Mouse (Mus musculus) lung, postnatal 0 days (tissue): Measurements from ENCODE around the gene Vps50. TPM values are rescaled to one million over a fixed set of nuclear protein-coding genes. Genes with fewer than 3 reads are reported as not detected.
"Not testable (repeated sequence)": the region's sequence is repeated elsewhere in the genome, so short reads cannot be mapped to it uniquely, and the experiment has no call there.

Experiments used
- ATAC-seq: fragments of 200-750 bp; cut with Nextera tagmentation; 2 replicates; pipeline ENCODE4 v1.8.0; 2017; ENCODE audit warnings: moderate library complexity
- DNase-seq: peaks from one replicate; pipeline ENCODE4 v3.0.0-alpha.2; 2016; ENCODE audit warnings: low spot score
- H3K27ac ChIP-seq: fragments of 300-500 bp; sonication (generic); 2 replicates; pipeline ENCODE4 v1.5.1; 2014; ENCODE audit warnings: antibody characterized with exemption, mild to moderate bottlenecking, low read length, mixed read lengths
- H3K27me3 ChIP-seq: fragments of 300-500 bp; sonication (generic); replicated peaks from 2 replicates; pipeline ENCODE4 v1.6.1; 2014; ENCODE audit warnings: low read length, mixed read lengths; ENCODE audit not compliant: insufficient read depth
- H3K36me3 ChIP-seq: fragments of 300-500 bp; sonication (generic); 2 replicates; pipeline ENCODE4 v1.6.1; 2014; ENCODE audit warnings: low read length, mixed read lengths; ENCODE audit not compliant: insufficient read depth
- H3K4me1 ChIP-seq: fragments of 300-500 bp; sonication (generic); 2 replicates; pipeline ENCODE4 v1.6.1; 2014; ENCODE audit warnings: antibody characterized with exemption, low read depth, low read length, mixed read lengths; ENCODE audit not compliant: insufficient read depth
- H3K4me2 ChIP-seq: fragments of 300-500 bp; sonication (generic); replicated peaks from 2 replicates; pipeline ENCODE4 v1.6.1; 2014; ENCODE audit warnings: low read depth, mild to moderate bottlenecking, low read length, moderate library complexity, mixed read lengths
- H3K4me3 ChIP-seq: fragments of 300-500 bp; sonication (generic); 2 replicates; pipeline ENCODE4 v1.5.1; 2014; ENCODE audit warnings: low read depth, low read length
- H3K9ac ChIP-seq: fragments of 300-500 bp; sonication (generic); replicated peaks from 2 replicates; pipeline ENCODE4 v1.6.1; 2014; ENCODE audit warnings: low read depth, mild to moderate bottlenecking
- H3K9me3 ChIP-seq: fragments of 300-500 bp; sonication (generic); 2 replicates; pipeline ENCODE4 v1.6.1; 2016; ENCODE audit warnings: low read length, mixed read lengths
- CTCF ChIP-seq: IDR thresholded peaks from 2 replicates; pipeline ENCODE4 v1.5.1; 2016; ENCODE audit warnings: antibody characterized with exemption, mild to moderate bottlenecking
- EP300 ChIP-seq: IDR thresholded peaks from 2 replicates; pipeline ENCODE4 v1.6.1; 2016; ENCODE audit warnings: antibody characterized with exemption, mild to moderate bottlenecking, control low read depth
- WGBS: fragments of 180-500 bp; shearing (Covaris S2); extraction: QIAGEN DNeasy Blood & Tissue Kit; methylation state at CpG from one replicate; pipeline ENCODE4 v1.1.7; 2014; 5-methylcytosine and 5-hydroxymethylcytosine counted together
- polyA plus RNA-seq: library from polyadenylated mRNA; unstranded; fragments of >200 nt; fragmentation: Nextera tagmentation; extraction: Ambion mirVana; gene quantifications from 2 replicates; pipeline ENCODE4 v1.2.1, GENCODE M21; 2015

The Vps50 gene
- polyA plus RNA-seq, 1 experiment from 2014 or later: 18.2 TPM

GRCm38 (mm10) chr6:3496210-3496609, 2.0 kb upstream of the Vps50 start:
- H3K9me3 ChIP-seq: no peaks in the 10 kb centered on the region
- 0% methylated on average over 2 of the region's 2 CpGs for WGBS
- DNase-seq (peak; percentile 72), ATAC-seq (no peak)
- no peaks in the 10 kb centered on the region for H3K36me3 ChIP-seq
- H3K27me3 ChIP-seq: no peaks in the 10 kb centered on the region
- H3K9ac ChIP-seq: no peak overlapping the region
- no peak overlapping the region for H3K4me2 ChIP-seq
- no peak for TF ChIP-seq EP300
- peak; percentile 75 for TF ChIP-seq CTCF
- peaks cover 6% of the 10 kb centered on the region; the same call in 1 of the 2 replicates for H3K4me1 ChIP-seq
- H3K4me3 ChIP-seq: no peak overlapping the region
- H3K27ac ChIP-seq: no peak overlapping the region

- 76% methylated on average over 3 of the region's 3 CpGs for WGBS
- no peak for DNase-seq
- Histone ChIP-seq H3K4me1 (peaks cover 6% of the 10 kb centered on the region; the same call in 1 of the 2 replicates), H3K27me3 (no peaks in the 10 kb centered on the region), H3K4me3 (no peak overlapping the region), H3K4me2 (no peak overlapping the region), H3K36me3 (no peaks in the 10 kb centered on the region), H3K9ac (no peak overlapping the region), H3K9me3 (no peaks in the 10 kb centered on the region), H3K27ac (no peak overlapping the region)
- ATAC-seq: no peak
- TF ChIP-seq CTCF: no peak
Measured at GRCm38 (mm10) chr6:3500286-3500685, 2.1 kb downstream of the Vps50 start.

- Histone ChIP-seq H3K4me1 (no peaks in the 10 kb centered on the region), H3K4me3 (no peak overlapping the region), H3K9me3 (no peaks in the 10 kb centered on the region), H3K36me3 (no peaks in the 10 kb centered on the region), H3K9ac (no peak overlapping the region), H3K27me3 (no peaks in the 10 kb centered on the region), H3K27ac (no peak overlapping the region), H3K4me2 (no peak overlapping the region)
- DNase-seq: no peak
- TF ChIP-seq EP300: no peak
- TF ChIP-seq CTCF: no peak
- WGBS: 84% methylated on average over 5 of the region's 5 CpGs
- no peak for ATAC-seq
Measured at GRCm38 (mm10) chr6:3505289-3505688, 7.1 kb downstream of the Vps50 start.

GRCm38 (mm10) chr6:3507078-3507477, 8.9 kb downstream of the Vps50 start:
- Histone ChIP-seq H3K4me1 (no peaks in the 10 kb centered on the region), H3K4me3 (no peak overlapping the region), H3K36me3 (no peaks in the 10 kb centered on the region), H3K9ac (no peak overlapping the region), H3K27ac (no peak overlapping the region), H3K27me3 (no peaks in the 10 kb centered on the region), H3K9me3 (no peaks in the 10 kb centered on the region), H3K4me2 (no peak overlapping the region)
- ATAC-seq: no peak
- no peak for DNase-seq
- TF ChIP-seq EP300: no peak
- TF ChIP-seq CTCF: no peak
- WGBS: 56% methylated on average over 4 of the region's 4 CpGs

- not testable (repeated sequence) for H3K4me2 ChIP-seq, H3K4me1 ChIP-seq, H3K9ac ChIP-seq, ATAC-seq, H3K9me3 ChIP-seq, H3K27me3 ChIP-seq, H3K27ac ChIP-seq, H3K36me3 ChIP-seq, DNase-seq, H3K4me3 ChIP-seq
- WGBS: 84% methylated on average over 2 of the region's 2 CpGs
Measured at GRCm38 (mm10) chr6:3508151-3508550, 10.0 kb downstream of the Vps50 start.

- ATAC-seq: peak; percentile 53; the same call in 1 of the 2 replicates
- WGBS: 10% methylated on average over 2 of the region's 2 CpGs
Measured at GRCm38 (mm10) chr6:3509782-3510181, 11.6 kb downstream of the Vps50 start.

GRCm38 (mm10) chr6:3511116-3511515, 12.9 kb downstream of the Vps50 start:
- no peak for TF ChIP-seq CTCF
- no peak for TF ChIP-seq EP300
- Histone ChIP-seq H3K4me2 (no peak overlapping the region), H3K4me3 (no peak overlapping the region), H3K27ac (no peak overlapping the region), H3K9me3 (no peaks in the 10 kb centered on the region), H3K36me3 (no peaks in the 10 kb centered on the region), H3K4me1 (no peaks in the 10 kb centered on the region), H3K27me3 (no peaks in the 10 kb centered on the region), H3K9ac (no peak overlapping the region)
- no peak for ATAC-seq
- 68% methylated on average over 10 of the region's 10 CpGs for WGBS
- DNase-seq: no peak

More at GRCm38 (mm10) chr6:3509782-3510181, 11.6 kb downstream of the Vps50 start:
- Histone ChIP-seq H3K9ac (no peak overlapping the region), H3K9me3 (no peaks in the 10 kb centered on the region), H3K36me3 (no peaks in the 10 kb centered on the region), H3K4me3 (no peak overlapping the region), H3K27me3 (no peaks in the 10 kb centered on the region), H3K4me2 (no peak overlapping the region), H3K27ac (no peak overlapping the region), H3K4me1 (no peaks in the 10 kb centered on the region)
- peak; percentile 84 for DNase-seq
- TF ChIP-seq EP300 (no peak), CTCF (peak; percentile 71)
